Mouse (Mus musculus) testis, postnatal 10 days (tissue): Measurements from ENCODE around the gene Itfg2.

Experiments used
- DNase-seq: peaks from one replicate; pipeline ENCODE4 v3.0.0; 2021; ENCODE audit warnings: low spot score

Itfg2 gene

DNA sequence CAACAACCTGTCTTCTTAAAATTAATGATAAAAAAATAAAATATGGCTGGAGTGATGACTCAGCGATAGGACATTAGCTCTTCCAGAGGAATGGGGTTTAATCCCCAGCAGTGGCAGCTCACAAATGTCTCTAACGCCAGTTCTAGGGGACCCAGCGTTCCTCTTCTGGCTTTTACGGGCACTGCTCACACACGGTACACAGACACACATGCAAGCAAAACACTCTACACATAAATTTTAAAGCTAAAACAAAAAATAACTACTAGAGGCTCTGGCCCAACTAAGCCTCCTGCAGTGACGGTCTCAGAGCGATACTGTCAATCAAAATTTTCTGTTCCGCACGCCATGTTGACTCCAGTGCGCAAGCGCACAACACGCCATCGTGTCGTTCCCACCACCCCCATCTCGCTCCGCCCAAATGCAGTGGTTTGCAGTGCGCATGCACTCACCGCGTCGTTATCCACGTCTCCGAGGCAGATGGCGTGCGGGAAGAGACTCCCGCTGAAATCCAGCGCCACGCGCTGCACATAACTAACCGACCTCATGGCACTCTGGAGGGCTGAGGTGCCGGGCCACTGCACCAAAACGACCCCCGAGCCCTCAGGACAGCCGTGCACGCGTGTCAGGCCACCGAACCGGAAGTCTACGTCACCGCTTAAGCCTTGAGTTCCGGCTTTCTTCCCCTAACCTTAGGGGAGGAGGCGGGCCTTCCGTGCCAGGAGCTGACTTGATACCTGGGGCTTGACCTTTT, at the start of gene Itfg2:
Gene Itfg2, minus strand, starts transcription at position 663 of the 751 bp plus-strand sequence.
- peak; percentile 96 for DNase-seq

- no peak for DNase-seq
These were observed 49.4 kb upstream of the Itfg2 start for GRCm38 (mm10) chr6:128474112-128474511.

- DNase-seq, result peak; percentile 86
These were observed 44.7 kb upstream of the Itfg2 start for GRCm38 (mm10) chr6:128469451-128469850.

- DNase-seq, result peak; percentile 71
These were observed 42.6 kb upstream of the Itfg2 start for GRCm38 (mm10) chr6:128467298-128467697.

GRCm38 (mm10) chr6:128466563-128466962, 41.8 kb upstream of the Itfg2 start:
- no peak for DNase-seq

- no peak for DNase-seq
These were observed 41.3 kb upstream of the Itfg2 start for GRCm38 (mm10) chr6:128466043-128466442.

GRCm38 (mm10) chr6:128464996-128465395, 40.3 kb upstream of the Itfg2 start:
- no peak for DNase-seq

DNA sequence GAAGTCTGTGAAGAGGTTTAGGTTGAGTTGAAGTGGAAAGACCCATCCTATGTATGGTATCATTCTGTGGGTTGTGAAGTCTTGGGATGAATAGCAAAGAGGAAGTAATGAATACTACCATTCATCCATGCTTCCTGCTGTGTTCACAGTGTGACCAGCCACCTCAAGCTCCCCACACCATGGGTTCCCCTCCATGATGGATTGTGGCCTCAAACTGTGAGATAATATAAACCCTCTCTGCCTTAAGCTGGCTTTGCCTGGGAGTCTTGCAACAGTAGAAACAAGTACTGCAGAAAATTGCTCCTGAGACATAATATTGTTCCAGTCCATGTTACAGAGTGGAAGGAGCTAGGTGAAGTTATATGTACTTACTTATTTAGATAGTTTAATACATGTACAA, 36.9 kb upstream of the Itfg2 start:
- DNase-seq, result peak; percentile 12

DNA sequence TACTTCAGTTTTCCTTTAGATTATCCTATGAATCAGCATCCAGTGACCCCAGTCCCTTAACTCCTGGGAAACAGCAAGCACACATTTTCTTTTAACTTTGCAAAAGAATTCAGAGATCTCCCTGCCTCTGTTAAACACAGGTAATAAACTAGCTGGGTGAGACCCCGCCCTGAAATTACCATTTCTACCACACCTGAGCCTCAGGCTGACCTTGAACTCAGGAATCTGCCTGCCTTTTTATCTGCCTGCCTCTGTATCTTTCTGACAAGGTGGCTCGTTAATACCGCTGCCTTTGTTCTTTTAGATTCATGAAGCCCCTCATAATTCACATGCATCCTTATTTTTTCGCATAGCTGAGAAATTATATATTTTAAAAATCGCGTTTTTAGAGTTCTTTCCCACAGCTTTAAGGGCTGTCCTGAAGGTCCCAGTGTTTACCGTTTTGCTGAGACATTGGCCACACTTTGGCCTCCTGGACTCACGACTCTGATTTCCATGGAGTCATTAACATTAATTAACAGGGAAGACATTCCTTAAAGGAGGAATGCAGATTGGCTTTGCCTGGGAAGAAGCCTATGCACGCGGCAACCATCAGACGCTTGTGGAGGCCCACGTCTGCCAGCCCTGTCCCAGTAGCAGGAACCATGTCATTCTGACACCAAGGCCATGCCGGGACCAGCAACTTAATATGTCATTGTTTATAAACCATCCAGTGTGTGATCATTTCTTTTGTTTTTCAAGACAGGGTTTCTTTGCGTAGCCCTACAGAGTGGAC, 36.2 kb upstream of the Itfg2 start:
- DNase-seq, result no peak

DNA sequence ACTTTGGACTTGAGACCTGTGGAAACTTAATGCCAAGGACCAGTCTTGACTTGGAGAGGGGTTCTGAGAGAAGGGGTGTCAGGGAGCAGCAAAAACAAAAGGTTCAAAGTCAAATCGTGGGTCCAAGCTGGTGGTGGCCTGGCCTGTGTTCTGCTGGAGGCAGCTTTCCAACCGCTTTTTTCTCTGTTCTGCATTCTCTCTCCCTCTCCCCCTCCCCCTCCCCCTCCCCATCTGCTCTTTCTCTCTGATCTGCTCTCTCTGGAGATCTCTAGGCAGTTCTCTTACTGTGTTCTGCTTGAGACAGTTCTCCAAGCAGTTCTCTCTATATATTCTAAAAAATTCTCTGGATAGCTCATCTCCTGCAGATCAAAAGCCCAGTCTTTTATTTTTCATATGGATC, 35.6 kb upstream of the Itfg2 start:
- no peak for DNase-seq

DNA sequence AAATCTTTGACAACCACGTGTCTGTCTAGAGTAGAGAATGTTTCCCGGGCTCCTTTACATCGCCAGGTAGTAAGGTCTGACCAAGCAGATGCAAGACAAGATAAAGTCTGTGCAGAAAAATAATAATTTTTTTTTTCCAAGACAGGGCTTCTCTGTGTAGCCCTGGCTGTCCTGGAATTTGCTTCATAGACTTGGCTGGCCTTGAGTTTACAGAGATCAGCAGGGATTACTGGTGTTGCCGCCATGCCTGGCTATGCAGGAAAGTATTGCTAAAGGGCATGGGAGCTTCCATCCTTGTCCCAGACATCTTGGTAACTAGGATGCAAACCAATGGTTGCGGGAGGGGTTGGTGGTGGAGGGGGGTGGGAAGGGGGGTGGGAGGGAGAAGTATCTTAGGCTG, 32.5 kb upstream of the Itfg2 start:
- DNase-seq, result no peak

DNA sequence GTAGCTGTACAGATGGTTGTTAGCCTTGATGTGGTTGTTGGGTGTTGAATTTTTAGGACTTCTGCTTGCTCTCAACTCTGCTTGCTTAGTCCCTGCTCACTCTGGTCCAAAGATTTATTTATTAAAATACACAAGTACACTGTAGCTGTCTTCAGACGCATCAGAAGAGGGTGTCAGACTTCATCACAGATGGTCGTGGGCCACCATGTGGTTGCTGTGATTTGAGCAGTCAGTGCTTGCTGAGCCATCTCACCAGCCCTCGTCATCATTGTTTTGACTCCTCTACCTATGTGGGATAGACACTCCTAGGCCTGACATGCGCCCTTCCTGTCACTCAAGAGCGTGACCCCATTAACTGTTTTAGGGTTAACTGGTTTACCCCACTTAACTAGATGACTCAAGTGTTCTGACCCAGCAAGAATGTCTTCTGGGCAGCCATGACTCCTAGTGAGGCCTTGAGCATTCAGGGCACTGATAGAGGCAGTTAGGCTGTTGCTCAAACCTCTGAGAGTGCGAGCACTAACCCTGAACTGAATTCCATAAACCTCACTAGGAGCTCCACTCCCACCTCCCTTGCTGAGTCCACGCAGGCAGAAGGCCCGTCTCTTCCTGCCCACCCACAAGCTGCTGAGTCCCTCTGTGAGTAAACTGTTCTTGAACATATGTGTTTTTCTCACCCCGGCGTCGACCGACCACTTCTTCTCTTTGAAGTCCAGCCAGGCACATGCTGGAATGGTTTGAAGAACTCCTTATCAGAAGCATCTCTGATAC, 31.3 kb upstream of the Itfg2 start:
- DNase-seq, result no peak

DNA sequence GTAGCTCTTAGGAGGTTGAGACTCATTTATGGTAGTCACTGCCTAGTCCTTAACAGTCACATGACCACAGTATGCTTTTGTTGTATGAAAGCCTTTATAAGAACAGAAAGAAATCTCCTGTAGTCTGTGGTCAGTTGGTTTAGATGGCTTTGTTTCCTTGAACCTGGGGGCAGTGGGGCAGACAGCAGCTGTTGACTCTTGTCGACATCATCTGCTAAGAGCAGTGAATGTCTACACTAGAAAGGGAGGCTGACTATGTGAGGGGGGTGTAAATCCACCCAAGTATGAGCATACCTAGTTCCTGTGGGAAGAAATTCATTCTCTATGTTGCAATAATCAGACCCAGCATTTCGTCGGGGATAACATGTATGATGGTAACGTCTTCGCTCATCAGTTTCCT, 22.3 kb upstream of the Itfg2 start:
- no peak for DNase-seq

DNA sequence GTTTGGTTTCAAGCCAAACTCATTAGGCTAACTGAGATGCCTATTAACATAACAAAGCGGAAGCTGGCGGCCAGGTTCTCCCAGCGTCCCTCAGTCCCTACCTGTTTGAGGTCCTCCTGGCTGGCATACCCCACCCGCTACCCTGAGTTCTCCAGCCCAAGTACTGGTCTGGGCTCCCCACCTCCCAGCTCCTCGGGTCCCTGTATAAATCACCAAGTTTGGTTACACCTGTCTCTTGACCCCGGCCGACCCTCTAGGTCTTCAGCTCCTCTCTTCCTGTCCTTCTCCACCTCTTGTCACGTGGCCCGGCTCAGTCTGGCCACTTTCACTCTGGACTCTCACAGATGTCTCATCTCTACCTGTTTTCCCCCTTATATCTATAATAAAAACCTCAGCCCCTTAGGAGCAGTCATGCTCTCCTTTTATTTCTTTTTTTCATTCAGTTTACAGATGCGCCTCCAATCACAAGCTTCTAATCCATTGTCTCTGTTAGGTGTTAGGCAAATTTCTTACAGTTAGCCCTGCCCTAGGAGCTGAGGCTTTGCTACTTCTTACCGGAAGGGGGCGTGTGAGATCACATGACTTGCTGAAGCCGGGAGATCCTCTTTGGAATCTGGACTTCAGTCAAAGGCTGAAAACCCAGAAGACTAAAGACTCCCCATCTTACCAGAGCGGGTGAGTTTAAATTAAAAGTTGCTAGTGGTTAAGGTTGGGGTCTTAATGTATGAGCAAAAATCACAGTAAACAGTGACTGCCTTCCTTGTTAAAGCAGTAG, 21.2 kb upstream of the Itfg2 start:
- DNase-seq, result no peak

- DNase-seq, result no peak
These were observed 15.5 kb upstream of the Itfg2 start for GRCm38 (mm10) chr6:128440238-128440637.

- DNase-seq, result no peak
These were observed 14.2 kb upstream of the Itfg2 start for GRCm38 (mm10) chr6:128438871-128439341.

GRCm38 (mm10) chr6:128438317-128438870, 13.7 kb upstream of the Itfg2 start, which contains the start of gene Fkbp4:
Gene Fkbp4 (minus strand): TSS chr6:128438677.
- peak; percentile 97 for DNase-seq

GRCm38 (mm10) chr6:128437731-128438316, 13.1 kb upstream of the Itfg2 start:
- peak; percentile 77 for DNase-seq

GRCm38 (mm10) chr6:128437288-128437687, 12.6 kb upstream of the Itfg2 start:
- no peak for DNase-seq

GRCm38 (mm10) chr6:128436356-128437005, 11.8 kb upstream of the Itfg2 start:
- no peak for DNase-seq
